Mouse (Mus musculus) small intestine, adult 2 months (tissue): ENCODE measurements around the gene Ankrd6. TPM values are rescaled to one million over a fixed set of nuclear protein-coding genes. Genes with fewer than 3 reads are reported as not detected.

Experiments used
- H3K27ac ChIP-seq: fragments of 200-500 bp; 2 replicates; pipeline ENCODE4 v1.5.1; 2012; ENCODE audit warnings: low read depth, low read length, control low read depth, inconsistent platforms; ENCODE audit not compliant: insufficient read depth
- H3K27me3 ChIP-seq: fragments of 200-500 bp; 2 replicates; pipeline ENCODE4 v1.6.1; 2012; ENCODE audit warnings: mild to moderate bottlenecking, moderate library complexity, low read length, inconsistent platforms; ENCODE audit not compliant: control insufficient read depth, insufficient read depth
- H3K36me3 ChIP-seq: fragments of 200-500 bp; 2 replicates; pipeline ENCODE4 v1.6.1; 2012; ENCODE audit warnings: mild to moderate bottlenecking, low read length, control low read depth, inconsistent platforms; ENCODE audit not compliant: control insufficient read depth, insufficient read depth
- H3K4me1 ChIP-seq: fragments of 200-500 bp; 2 replicates; pipeline ENCODE4 v1.6.1; 2012; ENCODE audit warnings: low read length, inconsistent platforms, mixed read lengths; ENCODE audit not compliant: control insufficient read depth, insufficient read depth, insufficient read length
- H3K4me3 ChIP-seq: fragments of 200-500 bp; 2 replicates; pipeline ENCODE4 v1.5.1; 2012; ENCODE audit warnings: low read depth, mild to moderate bottlenecking, control low read depth, inconsistent platforms, low read length, moderate library complexity
- CTCF ChIP-seq: fragments of 200-500 bp; IDR thresholded peaks from 2 replicates; pipeline ENCODE4 v1.5.1; 2012; ENCODE audit warnings: low read depth, mild to moderate bottlenecking, control low read depth, inconsistent platforms, low read length, moderate library complexity, mixed read lengths; ENCODE audit not compliant: insufficient replicate concordance, insufficient read length; ENCODE audit errors: extremely low read depth
- POLR2A ChIP-seq: fragments of 200-500 bp; IDR thresholded peaks from 2 replicates; pipeline ENCODE4 v1.6.1; 2012; ENCODE audit warnings: low read depth, mild to moderate bottlenecking, control low read depth, inconsistent platforms, low read length, moderate library complexity
- WGBS: fragments of 180-500 bp; shearing (Covaris S2); methylation state at CpG from one replicate; pipeline ENCODE4 v1.1.7; 2018; 5-methylcytosine and 5-hydroxymethylcytosine counted together
- polyA plus RNA-seq: library from polyadenylated mRNA; depleted of rRNA; stranded (reverse); fragments of >200 nt; gene quantifications from 2 replicates; pipeline ENCODE4 v1.2.3, GENCODE M21; 2012

Gene Ankrd6
- polyA plus RNA-seq, 1 experiment = 0.27 TPM

GRCm38 (mm10) chr4:32932056-32932455 is 18.6 kb downstream of the Ankrd6 start:
- Histone ChIP-seq H3K27me3 (no peaks in the 10 kb centered on the region), H3K4me3 (no peak overlapping the region), H3K4me1 (no peaks in the 10 kb centered on the region), H3K36me3 (no peaks in the 10 kb centered on the region), H3K27ac (no peak overlapping the region)
- TF ChIP-seq CTCF (no peak), POLR2A (no peak)
- WGBS = 60% methylated on average over 9 of the region's 9 CpGs

GRCm38 (mm10) chr4:32929750-32930149 is 20.9 kb downstream of the Ankrd6 start:
- no peak overlapping the region for H3K4me3 ChIP-seq
- H3K4me1 ChIP-seq = no peaks in the 10 kb centered on the region
- H3K27me3 ChIP-seq = no peaks in the 10 kb centered on the region
- H3K27ac ChIP-seq = no peak overlapping the region
- TF ChIP-seq POLR2A (no peak), CTCF (no peak)
- no peaks in the 10 kb centered on the region for H3K36me3 ChIP-seq
- WGBS = 93% methylated on average over 5 of the region's 5 CpGs

GRCm38 (mm10) chr4:32928692-32929448 is 21.8 kb downstream of the Ankrd6 start:
- H3K27me3 ChIP-seq = no peaks in the 10 kb centered on the region
- 92% methylated on average over 13 of the region's 13 CpGs for WGBS
- H3K27ac ChIP-seq = no peak overlapping the region
- no peaks in the 10 kb centered on the region for H3K36me3 ChIP-seq
- H3K4me3 ChIP-seq = no peak overlapping the region
- no peaks in the 10 kb centered on the region for H3K4me1 ChIP-seq
- TF ChIP-seq CTCF (no peak), POLR2A (no peak)

- H3K27ac ChIP-seq = no peak overlapping the region
- no peaks in the 10 kb centered on the region for H3K4me1 ChIP-seq
- no peak overlapping the region for H3K4me3 ChIP-seq
- no peaks in the 10 kb centered on the region for H3K36me3 ChIP-seq
- no peaks in the 10 kb centered on the region for H3K27me3 ChIP-seq
- 55% methylated on average over 9 of the region's 9 CpGs for WGBS
- no peak for TF ChIP-seq POLR2A
- TF ChIP-seq CTCF = no peak
Measured at GRCm38 (mm10) chr4:32923891-32924294, 26.7 kb downstream of the Ankrd6 start.

- Histone ChIP-seq H3K27me3 (no peaks in the 10 kb centered on the region), H3K4me3 (no peak overlapping the region), H3K27ac (no peak overlapping the region), H3K4me1 (no peaks in the 10 kb centered on the region), H3K36me3 (no peaks in the 10 kb centered on the region)
- WGBS = 28% methylated on average over 10 of the region's 10 CpGs
- TF ChIP-seq CTCF (no peak), POLR2A (no peak)
Measured at GRCm38 (mm10) chr4:32923436-32923835, 27.2 kb downstream of the Ankrd6 start.

GRCm38 (mm10) chr4:32922871-32923270 is 27.8 kb downstream of the Ankrd6 start:
- no peak for TF ChIP-seq CTCF
- 93% methylated on average over 1 of the region's 1 CpGs for WGBS

GRCm38 (mm10) chr4:32920863-32921262 is 29.8 kb downstream of the Ankrd6 start:
- 57% methylated on average over 7 of the region's 7 CpGs for WGBS
- no peak overlapping the region for H3K4me3 ChIP-seq
- no peak overlapping the region for H3K27ac ChIP-seq
- peaks cover 3% of the 10 kb centered on the region; the same call in 1 of the 2 replicates for H3K4me1 ChIP-seq
- no peaks in the 10 kb centered on the region for H3K36me3 ChIP-seq
- TF ChIP-seq POLR2A (no peak), CTCF (no peak)
- H3K27me3 ChIP-seq = no peaks in the 10 kb centered on the region

More at GRCm38 (mm10) chr4:32922871-32923270, 27.8 kb downstream of the Ankrd6 start:
- Histone ChIP-seq H3K27ac (no peak overlapping the region), H3K4me3 (no peak overlapping the region), H3K27me3 (no peaks in the 10 kb centered on the region), H3K4me1 (no peaks in the 10 kb centered on the region), H3K36me3 (no peaks in the 10 kb centered on the region)
